Mouse (Mus musculus) heart, postnatal 14 days (tissue): ENCODE data around the gene Acbd3. TPM values are rescaled to one million over a fixed set of nuclear protein-coding genes. Genes with fewer than 3 reads are reported as not detected.
A peak's percentile ranks its signal among the peaks of the same experiment; 100 is the strongest.

ENCODE experiments used
- DNase-seq, 2 experiments: peaks; one replicate each; pipeline ENCODE4 v3.0.0; 2021 to 2022
- intact Hi-C: fragments of 180-260 bp; cut with DNase I; formaldehyde crosslinking; loops from one replicate; pipeline ENCODE4 v1.15.1; 2025
- long read RNA-seq, 2 experiments: library from polyadenylated mRNA; stranded (forward); transcript quantifications; one replicate each; pipeline ENCODE4 v2.0.0; 2021
- total RNA-seq, 2 experiments: library from RNA; stranded (reverse); gene quantifications; 2 replicates each; pipeline ENCODE4 v1.2.3; 2021

Acbd3 gene
- 10 to 100 TPM; 24.5 to 25.3 TPM for total RNA-seq
- long read RNA-seq, experiment 1, transcript Acbd3-201 (8 exons, 3,471 nt): major isoform, 39 of 44 reads
- long read RNA-seq, experiment 1, partial matches to known transcripts: 1 of 44 reads
- long read RNA-seq, experiment 1, other reads (novel, unspliced or antisense): 4 of 44 reads
- long read RNA-seq, experiment 2, transcript Acbd3-201 (8 exons, 3,471 nt): major isoform, 34 of 36 reads
- long read RNA-seq, experiment 2, partial matches to known transcripts: 2 of 36 reads
- long read RNA-seq, experiment 2, other reads (novel, unspliced or antisense): 0 of 36 reads

DNA sequence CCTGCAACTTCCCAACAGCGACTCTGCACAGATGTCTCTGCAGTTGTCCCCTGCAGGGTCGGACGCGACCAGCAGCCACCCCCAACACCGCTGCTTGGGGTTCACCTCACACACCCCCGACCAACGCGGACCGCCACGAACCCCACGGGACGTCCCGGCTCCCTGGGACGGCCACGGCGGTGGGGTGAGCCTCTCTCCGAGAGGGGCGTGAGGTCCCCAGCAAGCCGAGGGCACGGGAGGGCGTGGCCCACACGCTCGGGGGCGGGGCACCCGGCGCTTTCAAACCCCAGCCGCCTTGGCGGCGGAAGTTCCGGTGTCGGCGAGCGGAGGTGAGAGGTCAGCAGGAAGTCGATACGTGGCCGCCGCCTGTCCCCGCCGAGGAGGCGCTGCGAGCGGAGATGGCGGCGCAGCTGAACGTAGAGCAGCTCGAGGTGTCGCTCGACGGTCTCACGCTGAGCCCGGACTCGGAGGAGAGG, at the start of gene Acbd3:
TSS of gene Acbd3 (plus strand) at position 340 of the 476 bp plus-strand sequence.
- DNase-seq: peak; percentile 92 to 94
- intact Hi-C loops: no loop called here

DNA sequence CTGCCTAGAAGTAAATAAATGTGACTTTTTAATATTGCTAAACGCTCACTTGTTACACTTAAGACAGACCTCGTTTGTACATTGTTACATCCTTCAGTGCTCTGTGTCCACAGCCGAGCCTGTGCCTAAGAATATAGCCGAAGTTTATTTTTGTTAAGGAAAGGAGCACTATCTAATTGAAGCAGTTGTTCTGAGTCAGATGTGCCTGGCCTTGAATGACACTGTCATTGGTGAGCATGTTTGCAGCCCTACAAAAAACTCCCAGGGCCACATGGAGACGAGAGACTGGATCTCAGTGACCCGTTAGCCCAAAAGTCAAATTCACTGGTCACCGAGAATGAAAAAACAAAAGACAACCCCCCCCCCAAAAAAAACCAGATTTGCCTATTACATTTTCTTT, 34.6 kb upstream of the Acbd3 start:
- no peak for DNase-seq
- intact Hi-C loops: no loop called here

DNA sequence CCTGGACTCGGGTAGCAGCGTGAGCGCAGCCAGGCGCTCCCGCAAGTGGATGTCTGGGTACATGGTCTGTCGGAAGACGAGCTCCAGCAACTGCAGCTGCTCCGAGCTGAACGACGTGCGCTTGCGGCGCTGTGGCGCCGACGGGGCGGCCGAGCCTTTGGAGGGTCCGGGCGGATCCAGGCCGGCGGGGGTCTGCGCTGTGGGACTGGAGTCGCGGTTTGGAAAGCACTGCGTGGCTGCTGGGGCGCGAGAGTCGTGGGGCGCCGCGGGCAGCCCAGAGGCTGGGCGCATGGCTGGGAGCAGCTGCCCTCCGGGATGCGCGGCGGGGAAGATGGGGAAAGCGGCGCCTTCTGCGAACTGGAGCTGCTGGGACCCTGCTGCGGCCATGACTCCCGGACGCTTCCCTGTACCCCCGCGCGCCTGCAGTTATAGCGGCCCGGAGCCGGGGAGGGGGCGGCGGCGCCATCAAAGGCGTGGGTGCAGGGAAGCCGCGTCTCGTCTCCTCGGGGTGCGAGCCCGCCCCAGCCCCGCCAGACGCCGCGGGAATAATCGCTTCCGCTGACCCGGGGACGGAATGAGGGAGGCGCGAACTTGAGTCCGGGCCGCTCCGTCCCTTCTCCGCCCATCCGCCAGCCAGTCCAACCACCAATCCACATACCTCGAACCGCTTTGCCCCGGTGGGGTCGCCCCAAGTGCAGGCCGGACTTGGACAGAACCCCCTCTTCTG, 29.1 kb upstream of the Acbd3 start, which contains the start of gene Mixl1:
TSS of gene Mixl1 (minus strand) at position 409 of the 727 bp plus-strand sequence.
- DNase-seq: peak; percentile 9 to 14
- intact Hi-C loops: no loop called here

DNA sequence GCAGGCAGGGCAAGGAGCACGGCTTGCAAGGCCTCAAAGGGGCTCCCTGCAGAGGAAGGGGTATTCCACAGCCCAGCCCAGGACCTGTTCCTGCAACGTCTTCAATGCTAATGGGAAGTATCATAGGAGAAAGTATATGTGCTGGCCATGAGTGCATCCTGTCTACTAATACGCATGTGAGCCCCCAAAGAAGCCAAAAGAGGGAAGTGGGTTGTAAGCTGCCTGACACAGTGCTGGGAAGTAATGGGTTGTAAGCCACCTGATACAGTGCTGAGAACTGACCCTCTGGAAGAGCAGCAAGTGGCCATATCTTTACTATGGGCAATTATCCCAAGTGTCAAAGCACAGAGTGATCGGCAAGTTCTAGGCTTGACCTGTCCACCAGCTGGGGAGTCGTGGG, 27.8 kb upstream of the Acbd3 start:
- intact Hi-C loops: no loop called here

DNA sequence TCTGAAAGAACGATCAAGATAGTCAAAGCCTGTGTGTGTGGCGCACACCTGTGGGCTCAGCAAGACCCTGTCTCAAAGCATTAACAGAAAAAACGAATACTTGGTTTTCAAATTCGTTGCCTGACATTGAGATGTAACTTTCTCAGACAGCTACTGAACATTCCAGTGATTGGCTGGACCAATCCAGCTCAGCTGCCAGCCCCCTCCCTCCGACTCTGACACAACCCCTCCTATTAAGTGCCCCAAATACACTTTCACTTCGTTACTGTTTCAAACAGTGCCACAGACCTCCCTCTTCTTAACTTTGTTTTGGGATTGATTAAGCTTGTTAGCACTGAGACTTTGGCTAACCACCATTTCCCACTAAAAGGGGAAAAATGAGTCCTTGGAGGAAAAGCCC, 22.4 kb upstream of the Acbd3 start:
- DNase-seq: no peak
- intact Hi-C loops: no loop called here

More for the DNA sequence above, 27.8 kb upstream of the Acbd3 start:
- no peak for DNase-seq

DNA sequence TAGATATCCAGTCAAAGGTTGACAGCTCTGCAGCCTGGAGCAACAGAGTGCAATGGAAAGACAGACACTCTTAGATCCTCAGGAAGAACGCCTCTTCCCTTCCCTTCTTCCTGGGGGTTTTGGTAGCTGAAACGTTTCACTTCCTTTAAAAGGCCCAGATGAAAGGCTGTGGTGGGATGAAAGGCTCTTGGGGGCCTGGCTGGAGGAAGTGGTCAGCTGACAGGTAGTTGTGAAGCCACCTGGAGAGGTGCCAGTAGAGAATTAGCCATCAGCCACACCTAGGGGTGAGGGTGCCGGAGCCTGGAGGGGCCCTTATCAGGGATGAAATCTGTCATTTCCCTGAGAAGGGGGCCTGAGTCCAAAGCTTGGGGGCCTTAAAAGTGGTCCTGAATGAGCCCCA, 18.5 kb upstream of the Acbd3 start:
- intact Hi-C loops: no loop called here
- no peak for DNase-seq

DNA sequence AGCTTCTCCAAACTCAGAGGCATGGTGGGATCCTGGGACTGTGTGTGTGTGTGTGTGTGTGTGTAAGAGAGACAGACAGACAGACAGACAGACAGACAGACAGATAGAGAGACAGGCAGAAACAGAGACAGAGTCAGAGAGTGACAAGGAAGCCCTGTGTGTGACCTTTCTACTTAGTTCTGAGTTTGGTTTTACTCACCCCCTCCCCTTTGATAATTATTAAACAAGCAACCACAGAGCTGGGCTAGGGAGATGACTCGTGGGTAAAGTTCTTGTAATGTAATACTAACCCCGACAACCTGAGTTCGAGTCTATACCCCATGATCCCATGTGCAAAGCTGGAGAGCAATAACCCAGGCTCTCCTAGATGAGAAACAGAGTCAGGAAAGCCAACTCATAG, 18.0 kb upstream of the Acbd3 start:
- intact Hi-C loops: no loop called here

DNA sequence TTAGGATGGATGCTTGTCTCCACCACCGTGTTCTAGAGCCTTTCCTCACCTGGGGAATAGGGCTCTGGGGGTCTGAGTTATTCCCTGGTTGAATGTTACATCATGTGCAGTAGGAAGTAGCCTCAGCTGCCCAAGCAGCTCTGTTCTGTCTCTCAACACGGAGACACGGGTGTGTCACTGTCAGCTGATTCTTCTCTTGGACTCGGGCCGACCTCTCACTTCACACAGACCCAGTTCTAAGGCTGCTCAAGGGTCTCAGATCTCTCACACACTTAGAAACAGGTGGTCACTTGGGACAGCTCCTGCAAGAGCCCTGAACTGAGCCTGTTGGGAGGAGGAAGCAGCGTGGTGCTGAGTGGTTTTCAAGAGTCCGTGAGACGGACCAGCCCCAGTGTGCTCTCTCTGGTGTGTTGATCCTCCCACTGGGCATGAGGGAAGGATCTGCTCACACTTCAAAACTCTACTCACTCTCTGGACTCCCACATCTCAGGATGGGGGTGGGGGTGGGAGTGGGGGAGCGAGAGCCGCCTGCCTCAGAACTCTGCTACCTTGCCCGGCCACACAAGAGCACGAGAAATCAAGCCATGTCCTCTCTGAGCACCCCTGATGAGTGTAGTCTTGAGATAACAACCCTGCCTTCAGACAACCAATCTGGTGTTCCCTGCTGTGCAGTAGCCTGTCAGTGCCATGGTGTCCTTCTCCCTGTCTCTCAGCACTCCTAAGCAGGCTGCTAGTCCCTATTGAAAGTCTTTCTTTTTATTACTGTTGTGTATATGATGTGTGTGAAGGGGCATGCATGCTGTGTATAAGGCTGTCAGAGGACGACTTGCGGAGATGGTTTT, 16.7 kb upstream of the Acbd3 start:
- intact Hi-C loops: no loop called here
- DNase-seq: no peak

More for the DNA sequence above, 18.0 kb upstream of the Acbd3 start:
- no peak for DNase-seq

DNA sequence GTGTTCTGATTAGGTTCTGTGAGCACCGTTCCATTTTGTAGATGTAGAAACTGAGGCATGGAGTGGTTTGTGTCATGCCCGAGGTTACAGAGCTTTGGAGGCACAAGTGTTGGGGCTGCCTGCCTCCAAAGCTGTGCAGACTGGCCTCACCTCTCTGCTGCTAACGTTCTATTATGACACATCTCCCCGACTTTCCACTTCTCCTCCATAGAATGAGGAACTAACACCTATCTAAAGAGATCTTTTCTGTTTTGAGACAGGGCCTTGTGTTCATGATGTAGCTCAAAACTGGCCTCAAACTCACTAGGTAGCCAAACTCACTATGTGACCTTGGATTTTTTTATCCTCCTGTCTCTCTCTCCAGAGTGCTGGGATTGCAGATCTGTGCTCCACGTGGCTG, 7.1 kb upstream of the Acbd3 start:
- DNase-seq: no peak

DNA sequence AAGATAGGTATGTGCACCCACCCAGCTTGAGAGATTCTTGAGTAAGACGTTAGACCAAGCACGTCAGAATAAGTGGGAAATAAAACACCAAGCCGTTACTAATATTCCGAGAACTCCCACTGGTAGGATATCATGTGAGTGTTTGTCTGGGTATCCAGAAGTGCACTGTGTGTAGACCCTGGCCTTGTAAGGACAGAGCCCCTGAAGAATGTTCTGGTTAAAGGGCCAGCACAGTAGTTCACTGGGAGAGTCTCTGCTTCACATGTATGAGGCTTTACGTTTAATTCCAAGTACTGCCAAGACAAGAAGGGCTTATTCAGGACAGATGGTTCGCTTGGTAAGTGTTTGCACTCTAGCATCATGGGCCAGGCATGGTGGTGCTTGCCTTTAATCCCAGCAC, 6.4 kb upstream of the Acbd3 start:
- intact Hi-C loops: no loop called here
- no peak for DNase-seq

More for the DNA sequence above, 7.1 kb upstream of the Acbd3 start:
- intact Hi-C loops: no loop called here

DNA sequence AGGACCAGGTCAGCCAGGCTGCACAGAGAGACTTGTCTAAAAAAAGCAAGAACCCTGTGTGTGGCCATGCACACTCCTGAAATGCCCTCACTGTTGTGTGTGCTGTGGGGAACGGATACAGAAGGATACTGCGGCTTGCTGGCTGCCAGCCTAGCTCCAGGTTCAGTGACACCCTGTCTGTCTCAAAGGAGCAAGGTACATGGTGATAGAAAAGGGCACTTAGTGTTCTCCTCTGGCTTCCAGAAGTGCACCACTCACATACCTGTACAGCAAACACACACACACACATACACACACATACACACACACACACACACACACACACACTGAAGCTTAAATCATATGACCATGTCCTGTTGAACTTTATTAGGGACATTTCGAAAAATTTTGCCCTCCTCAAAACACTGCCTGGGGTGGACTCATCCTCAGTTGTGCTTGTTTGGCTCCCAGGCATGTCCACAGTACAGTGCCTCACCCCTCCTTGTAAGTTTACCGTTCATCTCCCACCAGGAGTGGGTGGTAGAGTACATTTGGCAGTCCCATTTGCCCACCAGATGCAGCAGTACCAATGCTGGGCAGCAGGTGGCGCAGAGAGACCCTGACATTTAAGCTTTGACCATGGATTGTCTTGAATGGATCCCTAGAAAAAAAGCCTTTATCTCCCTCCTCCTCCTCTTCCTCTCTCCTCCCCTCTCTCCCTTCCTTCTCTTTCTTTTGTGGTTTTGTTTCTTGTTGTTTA, 5.7 kb upstream of the Acbd3 start:
- peak; percentile 86 to 91 for DNase-seq
- intact Hi-C loops: loop anchor here (1.0 to 5.0 kb wide), 3 partner anchors 44 to 142 kb away; partner anchors contain the start of gene H3f3a

DNA sequence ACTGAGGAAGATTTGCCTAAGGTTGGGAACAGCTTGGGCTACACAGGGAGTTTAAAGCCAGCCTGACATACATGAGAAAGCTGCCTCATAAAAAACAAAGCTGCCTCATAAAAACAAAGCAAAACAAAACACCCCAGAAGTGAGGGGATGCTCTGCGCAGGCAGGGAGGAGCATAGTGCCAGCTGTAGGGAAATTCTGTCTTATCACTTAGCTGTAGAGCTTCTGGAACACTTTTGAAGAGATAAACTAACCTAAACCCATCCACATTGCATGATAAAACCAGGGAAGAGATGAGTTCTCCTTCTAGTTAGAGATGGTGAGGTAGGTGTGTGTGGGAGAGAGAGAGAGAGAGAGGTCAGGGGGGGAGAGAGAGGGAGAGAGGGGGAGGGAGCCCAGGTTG, 3.2 kb upstream of the Acbd3 start:
- intact Hi-C loops: loop anchor here (5.0 kb wide), 2 partner anchors 90 to 140 kb away; partner anchors contain the start of gene H3f3a
- no peak for DNase-seq

DNA sequence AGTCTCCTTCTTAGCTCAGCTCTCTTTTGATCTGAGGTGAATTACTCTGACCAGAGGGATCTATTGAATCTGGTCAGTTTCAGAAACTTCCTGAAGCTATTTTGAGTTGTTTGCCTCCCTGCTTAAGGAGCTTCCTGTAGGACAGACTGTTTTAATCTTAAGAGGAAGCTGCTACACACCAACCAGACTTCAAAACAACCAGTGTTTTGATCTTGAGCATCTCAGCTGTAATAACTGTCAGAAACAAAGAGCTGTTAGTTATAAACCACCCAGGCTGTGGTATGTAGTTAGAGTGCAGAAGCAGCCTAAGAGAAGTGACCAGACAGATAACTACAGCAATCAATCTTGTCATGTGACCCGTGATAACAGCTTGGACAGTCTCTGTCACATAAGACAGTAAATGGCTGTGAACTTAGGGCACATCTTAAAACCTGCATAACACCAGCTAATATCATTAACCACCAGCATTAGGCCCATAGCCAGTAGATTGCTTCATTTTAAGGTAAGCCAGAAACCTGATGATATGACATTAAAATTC, 2.1 kb upstream of the Acbd3 start:
- no peak for DNase-seq
- intact Hi-C loops: loop anchor here (5.0 kb wide), 2 partner anchors 89 to 139 kb away; partner anchors contain the start of gene H3f3a

DNA sequence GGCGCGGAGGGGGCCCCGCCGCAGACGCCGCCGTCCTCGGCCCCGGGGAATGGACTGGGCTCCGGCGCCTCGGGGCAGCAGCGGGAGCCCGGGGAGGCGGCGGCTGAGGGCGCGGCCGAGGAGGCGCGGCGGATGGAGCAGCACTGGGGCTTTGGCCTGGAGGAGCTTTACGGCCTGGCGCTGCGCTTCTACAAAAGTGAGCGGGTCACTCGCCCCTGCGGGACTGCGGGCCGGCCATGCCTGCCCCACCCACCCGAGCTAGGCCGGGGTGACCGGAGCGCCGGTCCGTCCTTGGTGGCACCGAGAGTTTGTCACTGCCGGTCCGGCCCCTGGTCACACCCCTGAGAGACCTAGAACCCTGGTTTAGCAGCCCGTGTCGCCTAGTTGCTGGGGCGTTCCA, 340 bp downstream of the Acbd3 start:
- intact Hi-C loops: no loop called here

DNA sequence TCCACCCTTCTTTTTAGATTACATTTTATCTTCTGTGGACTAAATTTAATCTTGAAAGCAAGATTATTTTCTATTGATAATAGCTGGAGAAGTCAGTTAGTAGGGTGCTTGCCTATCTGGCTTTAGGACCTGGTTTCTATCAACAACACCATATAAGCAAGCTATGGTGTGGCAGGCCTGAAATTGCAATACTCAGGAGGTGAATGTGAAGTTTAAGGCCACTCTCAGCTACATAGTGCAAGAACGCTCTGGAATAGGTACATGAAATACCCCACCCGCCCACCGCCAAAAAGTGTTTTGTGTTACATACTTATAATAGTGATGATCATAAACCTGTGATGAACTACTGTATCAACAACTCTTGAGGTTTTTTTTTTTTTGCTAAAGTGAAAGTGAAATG, 3.4 kb downstream of the Acbd3 start:
- intact Hi-C loops: no loop called here
- DNase-seq: no peak

More for the DNA sequence above, 340 bp downstream of the Acbd3 start:
- no peak for DNase-seq

DNA sequence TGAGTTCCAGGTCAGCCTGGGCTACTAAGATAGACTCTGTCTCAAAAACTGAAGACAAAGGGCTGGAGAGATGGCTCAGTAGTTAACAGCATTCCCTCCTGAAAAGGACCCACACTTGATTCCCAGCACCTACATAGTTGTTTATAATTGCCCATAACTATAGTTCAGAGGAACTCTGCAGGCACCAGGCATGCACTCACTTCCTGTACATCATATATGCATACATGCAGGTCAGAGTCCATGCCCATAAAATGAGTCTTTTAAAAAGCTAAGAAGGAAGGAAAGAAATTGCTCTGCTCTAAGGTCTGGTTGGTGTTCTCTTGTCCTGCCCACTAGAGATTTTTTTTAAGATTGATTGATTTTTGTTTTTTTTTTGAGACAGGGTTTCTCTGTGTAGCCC, 22.0 kb downstream of the Acbd3 start:
- intact Hi-C loops: no loop called here
- DNase-seq: no peak

DNA sequence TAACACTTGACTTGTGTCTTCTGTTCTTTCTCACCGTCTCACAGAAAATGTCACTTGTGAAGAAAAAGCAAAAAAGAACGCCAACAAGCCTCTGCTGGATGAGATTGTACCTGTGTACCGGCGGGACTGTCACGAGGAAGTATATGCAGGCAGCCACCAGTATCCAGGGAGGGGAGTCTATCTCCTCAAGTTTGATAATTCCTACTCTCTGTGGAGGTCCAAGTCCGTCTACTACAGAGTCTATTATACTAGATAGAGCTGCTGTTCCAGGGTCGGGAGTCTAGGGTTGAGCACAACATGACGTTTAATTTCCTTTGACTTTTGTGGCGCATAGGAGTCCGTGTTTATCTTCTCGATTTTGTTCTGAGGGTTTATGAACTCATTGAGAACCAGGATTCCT, 26.3 kb downstream of the Acbd3 start:
- intact Hi-C loops: no loop called here
- DNase-seq: no peak

DNA sequence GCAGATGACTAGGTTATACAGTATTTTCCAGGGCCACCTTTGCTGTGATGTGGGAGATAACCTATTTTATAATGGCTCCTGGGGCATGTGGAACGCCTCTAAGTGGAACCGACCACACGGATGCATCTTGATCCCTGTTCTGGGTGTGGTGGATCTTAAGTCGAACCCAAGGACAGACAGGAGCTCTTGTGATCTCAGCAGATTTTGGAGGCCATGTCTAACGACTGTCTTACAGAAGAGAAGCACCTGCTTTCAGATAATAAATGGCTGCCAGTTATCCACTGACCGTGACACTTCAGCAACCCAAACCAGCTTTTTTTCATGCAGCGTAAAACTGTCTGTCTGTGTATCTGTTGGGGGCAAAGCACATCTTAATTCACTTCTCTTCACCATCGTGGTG, 28.5 kb downstream of the Acbd3 start:
- DNase-seq: no peak
- intact Hi-C loops: no loop called here

DNA sequence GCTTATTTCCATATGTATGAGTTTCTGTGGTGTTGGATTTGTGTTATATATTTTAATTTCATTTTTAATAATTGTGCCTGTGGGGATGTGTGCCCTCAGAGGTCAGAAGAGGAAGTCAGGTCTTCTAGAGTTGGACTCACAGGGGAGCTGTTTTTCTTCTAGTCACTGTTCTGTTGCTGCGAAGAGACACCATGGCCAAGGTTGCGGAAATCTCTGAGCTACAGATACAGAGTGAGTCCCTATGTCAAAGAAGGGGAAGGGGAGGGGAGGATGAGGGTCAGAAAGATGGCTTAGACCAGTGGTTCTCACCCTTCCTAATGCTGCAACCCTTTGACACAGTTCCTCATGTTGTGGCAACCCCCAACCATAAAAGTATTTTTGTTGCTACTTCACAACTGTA, 30.9 kb downstream of the Acbd3 start:
- intact Hi-C loops: no loop called here
- no peak for DNase-seq
